Mouse (Mus musculus): ENCODE results near the gene Tmem231. TPM values are rescaled to one million over a fixed set of nuclear protein-coding genes. Genes with fewer than 3 reads are reported as not detected.

Gene Tmem231
- polyA plus RNA-seq, 1 experiment from 2014 or later = 20.2 TPM

- Histone ChIP-seq H3K27me3 (replicated peaks; ENCODE audit: low read depth, poor library complexity, severe bottlenecking) (peaks cover 69% of the 10 kb centered on the region), H3K4me1 (peaks cover 20% of the 10 kb centered on the region), H3K4me3 (peak overlapping the region; percentile 48), H3K9me3 (no peaks in the 10 kb centered on the region), H3K36me3 (replicated peaks) (no peaks in the 10 kb centered on the region), H3K27ac (replicated peaks) (no peak overlapping the region)
- peak; percentile 47 for DNase-seq (ENCODE audit: low spot score)
- WGBS = 11% methylated on average over 86 of the region's 86 CpGs
These were observed 43.5 kb downstream of the Tmem231 start for GRCm38 (mm10) chr8:111889931-111890910.

- Histone ChIP-seq H3K27ac (replicated peaks) (no peak overlapping the region), H3K9me3 (no peaks in the 10 kb centered on the region), H3K27me3 (replicated peaks; ENCODE audit: low read depth, poor library complexity, severe bottlenecking) (peaks cover 69% of the 10 kb centered on the region), H3K4me1 (peaks cover 20% of the 10 kb centered on the region), H3K4me3 (no peak overlapping the region), H3K36me3 (replicated peaks) (no peaks in the 10 kb centered on the region)
- no peak for DNase-seq (ENCODE audit: low spot score)
- 62% methylated on average over 7 of the region's 7 CpGs for WGBS
These were observed 45.5 kb downstream of the Tmem231 start for GRCm38 (mm10) chr8:111888091-111888650.

- no peak for DNase-seq (ENCODE audit: low spot score)
- Histone ChIP-seq H3K36me3 (replicated peaks) (no peaks in the 10 kb centered on the region), H3K4me1 (peaks cover 20% of the 10 kb centered on the region), H3K27me3 (replicated peaks; ENCODE audit: low read depth, poor library complexity, severe bottlenecking) (peaks cover 67% of the 10 kb centered on the region), H3K9me3 (no peaks in the 10 kb centered on the region), H3K4me3 (no peak overlapping the region), H3K27ac (replicated peaks) (no peak overlapping the region)
- WGBS = 86% methylated on average over 1 of the region's 1 CpGs
These were observed 46.2 kb downstream of the Tmem231 start for GRCm38 (mm10) chr8:111887479-111887878.

DNA sequence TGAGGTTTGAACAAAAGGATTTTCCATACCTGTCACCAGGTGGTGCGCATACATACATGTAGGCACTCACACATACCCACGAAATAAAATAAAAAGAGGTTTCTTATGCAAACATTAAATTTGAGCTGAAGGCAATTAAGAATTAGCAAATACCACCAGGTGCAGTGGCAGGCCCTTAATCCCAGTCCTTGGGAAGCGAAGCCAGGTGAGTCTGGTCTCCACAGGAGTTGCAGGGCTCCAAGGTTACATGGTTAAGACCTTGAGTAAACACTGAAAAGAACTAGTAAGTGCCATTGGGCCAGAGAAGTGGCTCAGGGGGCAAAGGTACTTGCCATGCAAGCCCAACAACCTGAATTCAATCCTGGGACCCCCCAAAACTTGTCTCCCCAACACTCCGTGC lies 50.1 kb downstream of the Tmem231 start:
- H3K27ac ChIP-seq (replicated peaks) = no peak overlapping the region
- no peaks in the 10 kb centered on the region for H3K4me1 ChIP-seq
- no peak for DNase-seq (ENCODE audit: low spot score)
- no peaks in the 10 kb centered on the region for H3K9me3 ChIP-seq
- no peak overlapping the region for H3K4me3 ChIP-seq
- H3K36me3 ChIP-seq (replicated peaks) = no peaks in the 10 kb centered on the region
- peaks cover 28% of the 10 kb centered on the region for H3K27me3 ChIP-seq (replicated peaks; ENCODE audit: low read depth, poor library complexity, severe bottlenecking)
- WGBS = 84% methylated on average over 4 of the region's 4 CpGs

GRCm38 (mm10) chr8:111881591-111881990 lies 52.1 kb downstream of the Tmem231 start:
- H3K4me1 ChIP-seq = no peaks in the 10 kb centered on the region
- H3K4me3 ChIP-seq = no peak overlapping the region
- H3K9me3 ChIP-seq = no peaks in the 10 kb centered on the region
- DNase-seq (ENCODE audit: low spot score) = peak; percentile 66
- no peaks in the 10 kb centered on the region for H3K36me3 ChIP-seq (replicated peaks)
- H3K27ac ChIP-seq (replicated peaks) = no peak overlapping the region
- WGBS = 6% methylated on average over 2 of the region's 2 CpGs
- H3K27me3 ChIP-seq (replicated peaks; ENCODE audit: low read depth, poor library complexity, severe bottlenecking) = peaks cover 8% of the 10 kb centered on the region

GRCm38 (mm10) chr8:111877711-111878110 lies 56.0 kb downstream of the Tmem231 start:
- Histone ChIP-seq H3K4me3 (no peak overlapping the region), H3K27me3 (replicated peaks; ENCODE audit: low read depth, poor library complexity, severe bottlenecking) (no peaks in the 10 kb centered on the region), H3K4me1 (peaks cover 9% of the 10 kb centered on the region), H3K36me3 (replicated peaks) (peaks cover 4% of the 10 kb centered on the region; the same call in 1 of the 2 replicates), H3K9me3 (no peaks in the 10 kb centered on the region), H3K27ac (replicated peaks) (no peak overlapping the region)
- no peak for DNase-seq (ENCODE audit: low spot score)
- WGBS = 71% methylated on average over 9 of the region's 9 CpGs

DNA sequence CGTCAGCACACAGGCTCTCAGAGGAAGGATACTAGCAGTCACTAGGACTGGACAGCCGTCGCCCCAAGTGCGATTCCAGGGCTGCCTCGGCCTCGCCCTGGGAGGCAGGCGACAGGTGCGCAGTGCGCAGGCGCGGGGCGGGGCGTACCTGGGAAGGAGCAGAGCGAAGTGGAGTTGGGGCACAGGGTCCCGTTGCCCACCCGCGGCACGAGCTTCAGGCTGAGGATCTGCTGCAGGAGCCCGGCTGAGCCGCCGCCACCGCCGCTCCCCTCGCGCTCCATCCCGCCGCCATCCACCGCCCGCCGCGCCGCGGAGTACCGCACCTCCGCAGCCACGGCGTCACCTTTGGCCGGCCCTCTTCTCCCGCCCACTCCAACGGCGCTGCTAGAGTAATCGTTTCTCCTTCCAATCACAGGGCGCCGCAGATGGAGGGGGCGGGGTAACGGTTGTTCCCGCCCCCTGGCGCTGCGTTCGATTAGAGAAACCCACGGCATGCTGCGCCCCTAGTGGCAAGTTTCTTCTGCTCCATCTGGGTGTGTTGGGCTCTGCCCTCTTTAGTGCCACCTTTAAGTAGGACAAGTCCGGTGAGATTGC lies 57.2 kb downstream of the Tmem231 start, which contains the start of gene Tmem170:
Gene Tmem170 (minus strand): TSS at position 396 of the 594 bp plus-strand sequence.
- no peaks in the 10 kb centered on the region for H3K9me3 ChIP-seq
- H3K27me3 ChIP-seq (replicated peaks; ENCODE audit: low read depth, poor library complexity, severe bottlenecking) = no peaks in the 10 kb centered on the region
- DNase-seq (ENCODE audit: low spot score) = peak; percentile 98
- H3K27ac ChIP-seq (replicated peaks) = peak within 1 kb of the TSS; percentile 91
- H3K4me3 ChIP-seq = peak within 1 kb of the TSS; percentile 84
- WGBS = under 1% methylated on average over 53 of the region's 53 CpGs
- peaks cover 9% of the 10 kb centered on the region for H3K4me1 ChIP-seq
- peaks cover 12% of the 10 kb centered on the region; the same call in 1 of the 2 replicates for H3K36me3 ChIP-seq (replicated peaks)

DNA sequence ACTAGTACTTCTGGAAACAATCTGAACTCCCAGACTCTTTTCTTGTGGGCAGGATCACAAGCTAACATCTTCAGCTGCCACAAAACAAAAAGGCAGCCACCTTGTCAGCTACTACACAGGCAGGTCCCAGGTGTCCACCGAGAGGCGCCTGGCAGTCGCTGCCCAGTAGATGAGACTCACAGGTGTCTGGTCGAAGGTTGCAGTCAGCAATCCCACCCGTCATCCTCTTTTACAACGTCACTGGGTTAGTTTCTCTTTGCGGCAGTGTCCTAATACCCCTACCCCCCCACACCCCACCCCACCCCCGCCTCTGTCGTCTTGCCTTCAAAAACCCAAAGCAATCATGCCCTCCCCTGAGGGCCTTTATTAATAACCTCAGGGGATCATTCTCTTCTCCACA lies 57.9 kb downstream of the Tmem231 start:
- peaks cover 12% of the 10 kb centered on the region; the same call in 1 of the 2 replicates for H3K36me3 ChIP-seq (replicated peaks)
- peak overlapping the region; percentile 91 for H3K27ac ChIP-seq (replicated peaks)
- H3K27me3 ChIP-seq (replicated peaks; ENCODE audit: low read depth, poor library complexity, severe bottlenecking) = no peaks in the 10 kb centered on the region
- peak overlapping the region; percentile 84 for H3K4me3 ChIP-seq
- DNase-seq (ENCODE audit: low spot score) = no peak
- 28% methylated on average over 9 of the region's 9 CpGs for WGBS
- H3K9me3 ChIP-seq = no peaks in the 10 kb centered on the region
- H3K4me1 ChIP-seq = peaks cover 9% of the 10 kb centered on the region

DNA sequence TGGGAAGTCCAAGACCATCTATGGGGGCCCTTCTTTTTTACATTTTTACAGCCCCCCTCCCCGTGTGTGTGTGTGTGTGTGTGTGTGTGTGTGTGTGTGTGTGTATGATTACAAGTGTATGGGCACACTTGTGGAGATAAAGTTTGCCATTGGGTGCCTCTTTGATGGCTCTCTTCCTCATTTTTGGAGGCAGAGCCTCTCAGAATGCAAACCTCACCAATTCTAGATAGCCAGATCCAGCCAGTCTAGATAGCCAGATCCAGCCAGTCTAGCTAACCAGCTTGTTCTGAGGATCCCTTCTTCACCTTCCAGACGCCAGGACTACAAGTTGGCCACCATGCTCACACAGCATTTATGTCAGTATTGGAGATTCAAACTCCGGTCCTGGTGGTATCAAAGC lies 62.4 kb downstream of the Tmem231 start:
- Histone ChIP-seq H3K4me3 (no peak overlapping the region), H3K27me3 (replicated peaks; ENCODE audit: low read depth, poor library complexity, severe bottlenecking) (no peaks in the 10 kb centered on the region), H3K9me3 (no peaks in the 10 kb centered on the region), H3K36me3 (replicated peaks) (peaks cover 18% of the 10 kb centered on the region), H3K4me1 (peaks cover 9% of the 10 kb centered on the region), H3K27ac (replicated peaks) (no peak overlapping the region)
- no peak for DNase-seq (ENCODE audit: low spot score)
- WGBS = 82% methylated on average over 3 of the region's 3 CpGs

GRCm38 (mm10) chr8:111870379-111870778 lies 63.3 kb downstream of the Tmem231 start:
- Histone ChIP-seq H3K36me3 (replicated peaks) (peaks cover 27% of the 10 kb centered on the region), H3K27ac (replicated peaks) (no peak overlapping the region), H3K4me1 (peaks cover under 1% of the 10 kb centered on the region; the same call in 1 of the 2 replicates), H3K9me3 (no peaks in the 10 kb centered on the region), H3K4me3 (no peak overlapping the region), H3K27me3 (replicated peaks; ENCODE audit: low read depth, poor library complexity, severe bottlenecking) (no peaks in the 10 kb centered on the region)
- 86% methylated on average over 3 of the region's 3 CpGs for WGBS
- no peak for DNase-seq (ENCODE audit: low spot score)

DNA sequence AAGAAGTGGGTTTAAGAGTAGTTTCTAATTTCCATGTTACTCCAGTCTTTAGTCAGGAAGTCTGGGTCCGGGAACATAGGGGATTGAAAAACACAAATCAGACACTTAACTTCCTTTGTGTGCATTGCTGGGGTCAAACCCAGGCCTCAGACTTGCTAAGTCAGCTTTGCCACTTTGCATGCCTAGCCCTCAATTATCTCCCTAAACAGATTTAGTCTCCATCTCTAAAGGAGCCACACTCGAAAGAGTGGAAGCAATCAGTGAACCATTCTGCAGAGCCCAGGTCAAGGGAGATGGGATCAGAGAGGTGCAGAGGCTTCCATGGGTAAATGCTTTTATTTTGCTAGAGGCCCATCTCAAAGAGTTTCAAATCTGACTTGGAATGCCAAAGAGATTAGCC lies 65.0 kb downstream of the Tmem231 start:
- peaks cover 34% of the 10 kb centered on the region for H3K36me3 ChIP-seq (replicated peaks)
- no peak overlapping the region for H3K27ac ChIP-seq (replicated peaks)
- no peaks in the 10 kb centered on the region for H3K9me3 ChIP-seq
- DNase-seq (ENCODE audit: low spot score) = no peak
- no peaks in the 10 kb centered on the region for H3K27me3 ChIP-seq (replicated peaks; ENCODE audit: low read depth, poor library complexity, severe bottlenecking)
- H3K4me3 ChIP-seq = no peak overlapping the region
- no peaks in the 10 kb centered on the region for H3K4me1 ChIP-seq
- 31% methylated on average over 2 of the region's 2 CpGs for WGBS

DNA sequence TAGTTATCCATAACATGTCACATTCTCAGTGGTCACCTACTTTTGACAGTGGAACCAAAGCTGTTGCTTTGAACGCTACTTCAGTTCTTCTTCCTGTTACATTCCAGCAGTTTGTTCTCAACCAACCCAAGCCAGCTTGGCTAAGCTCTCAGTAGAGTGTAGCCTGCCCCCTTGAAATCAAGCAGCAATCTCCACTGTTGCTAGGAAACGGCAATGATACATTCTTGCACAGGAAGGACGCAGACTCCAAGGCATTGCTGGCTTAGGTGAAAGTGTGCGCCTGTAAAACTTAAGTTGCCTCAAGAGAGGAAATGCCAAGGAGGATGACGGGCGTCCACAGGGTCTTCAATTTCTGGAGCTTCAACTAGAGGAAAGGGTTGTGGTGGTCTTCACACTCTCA lies 67.8 kb downstream of the Tmem231 start:
- no peaks in the 10 kb centered on the region for H3K4me1 ChIP-seq
- H3K9me3 ChIP-seq = no peaks in the 10 kb centered on the region
- H3K4me3 ChIP-seq = no peak overlapping the region
- no peak for DNase-seq (ENCODE audit: low spot score)
- peaks cover 25% of the 10 kb centered on the region for H3K36me3 ChIP-seq (replicated peaks)
- H3K27ac ChIP-seq (replicated peaks) = no peak overlapping the region
- WGBS = 90% methylated on average over 6 of the region's 6 CpGs
- no peaks in the 10 kb centered on the region for H3K27me3 ChIP-seq (replicated peaks; ENCODE audit: low read depth, poor library complexity, severe bottlenecking)
